Comparison of ENCODE assay signal across 10 mouse cellular contexts in genomic region chr5:150262717-150263103, GRCm38 (mm10).
DNase-seq lines count a peak whose midpoint lies in the region; ATAC-seq lines count a peak whose summit lies in the region.
"Had no signal": no experiment of that assay in that cellular context is flagged by ENCODE, and none has a peak within 500 bp of the region (broad histone marks: within the 10 kb centered on the region; RNA-seq: fewer than 3 reads in every experiment).

No protein-coding gene starts in this region.

- peak; percentile 53 for DNase-seq in cerebellum, adult 9-10 months
- DNase-seq in cerebellum, postnatal 4 days (ENCODE audit: low spot score in 2 of 2) = no peak
- DNase-seq in neural tube, embryonic 10.5 days (ENCODE audit: extremely low spot score, low spot score) = no peak
- DNase-seq in lung, postnatal 4 days = peak; percentile 41 to 47
- no peak for DNase-seq in urinary bladder, postnatal 36 days (ENCODE audit: low spot score in 2 of 2)
- DNase-seq in spleen, postnatal 4 days (ENCODE audit: low spot score in 2 of 2) = no peak
- DNase-seq in embryo, embryonic 9.5 days (ENCODE audit: extremely low spot score) = no peak
- DNase-seq: right cerebral cortex, postnatal 14 days had no signal

- no peak overlapping the region for H3K4me3 ChIP-seq in neural tube, embryonic 12.5 days

- H3K36me3 ChIP-seq in neural tube, embryonic 12.5 days = no peaks in the 10 kb centered on the region

- H3K4me1 ChIP-seq in neural tube, embryonic 12.5 days = peaks cover 22% of the 10 kb centered on the region

- peak overlapping the region; percentile 63; the same call in 1 of the 2 replicates for H3K4me2 ChIP-seq in neural tube, embryonic 12.5 days (replicated peaks)
- H3K4me2 ChIP-seq: liver, embryonic 11.5 days had no signal

- ATAC-seq in neural tube, embryonic 12.5 days (ENCODE audit: low FRiP score, low read depth) = no peak

- no peak overlapping the region for H3K9ac ChIP-seq in neural tube, embryonic 12.5 days

- H3K27me3 ChIP-seq in neural tube, embryonic 12.5 days (replicated peaks) = no peaks in the 10 kb centered on the region

- H3K9me3 ChIP-seq in neural tube, embryonic 12.5 days = no peaks in the 10 kb centered on the region

- WGBS in neural tube, embryonic 12.5 days = 63% methylated on average over 5 of the region's 5 CpGs

- no peak overlapping the region for H3K27ac ChIP-seq in neural tube, embryonic 12.5 days

Comparison
In these comparisons a context has a peak if more than half of its experiments do, and no peak if none do; other contexts are left out.
1. DNase-seq: peak in cerebellum, adult 9-10 months (single experiment) and lung, postnatal 4 days (2 of 2); none in cerebellum, postnatal 4 days (0 of 2), neural tube, embryonic 10.5 days (single experiment), urinary bladder, postnatal 36 days (0 of 2), spleen, postnatal 4 days (0 of 2) and embryo, embryonic 9.5 days (single experiment).